7 mouse cellular contexts compared by ENCODE assay signal in genomic region chr9:74974758-74975157, GRCm38 (mm10). TPM values are rescaled to one million over a fixed set of nuclear protein-coding genes. Genes with fewer than 3 reads are reported as not detected.
DNase-seq lines count a peak whose midpoint lies in the region; ATAC-seq and TF ChIP-seq lines count a peak whose summit lies in the region.

No protein-coding gene starts in this region.

- no peaks in the 10 kb centered on the region for H3K4me1 ChIP-seq in embryonic facial prominence, embryonic 11.5 days (ENCODE audit: control insufficient read depth, insufficient read depth, low read length)
- peaks cover 31% of the 10 kb centered on the region for H3K4me1 ChIP-seq in heart, postnatal 0 days (ENCODE audit: control insufficient read depth, insufficient read depth)
- H3K4me1 ChIP-seq in liver, embryonic 11.5 days (replicated peaks; ENCODE audit: control insufficient read depth, insufficient read depth, low read length): peaks cover 13% of the 10 kb centered on the region
- peaks cover 54% of the 10 kb centered on the region for H3K4me1 ChIP-seq in neural tube, embryonic 13.5 days (replicated peaks)

- TF ChIP-seq CTCF in heart, postnatal 0 days (IDR thresholded peaks at IDR 0.05; ENCODE audit: low read depth): no peak

- no peak overlapping the region for H3K4me3 ChIP-seq in embryonic facial prominence, embryonic 11.5 days (ENCODE audit: low read depth, low read length)
- 0 out of 2 replicates have a peak overlapping the region, but pooled peaks have one; percentile 62 for H3K4me3 ChIP-seq in heart, postnatal 0 days (ENCODE audit: low read depth, low read length)
- H3K4me3 ChIP-seq in liver, embryonic 11.5 days (ENCODE audit: low read depth, low read length): no peak overlapping the region
- no peak overlapping the region for H3K4me3 ChIP-seq in neural tube, embryonic 13.5 days

- no peak for ATAC-seq in embryonic facial prominence, embryonic 11.5 days (replicated peaks; ENCODE audit: insufficient number of reproducible peaks, low FRiP score, low TSS enrichment, low read depth)
- peak; percentile 52 for ATAC-seq in heart, postnatal 0 days (ENCODE audit: insufficient read depth, low read depth)
- no peak for ATAC-seq in liver, embryonic 11.5 days (replicated peaks; ENCODE audit: low FRiP score)
- no peak for ATAC-seq in neural tube, embryonic 13.5 days (ENCODE audit: low read depth)

- WGBS in embryonic facial prominence, embryonic 11.5 days: 5% methylated on average over 11 of the region's 11 CpGs
- WGBS in heart, postnatal 0 days: 3% methylated on average over 11 of the region's 11 CpGs
- WGBS in liver, embryonic 11.5 days: 17% methylated on average over 11 of the region's 11 CpGs
- WGBS in neural tube, embryonic 13.5 days: 2% methylated on average over 11 of the region's 11 CpGs

- DNase-seq in thymus, postnatal 14 days: peak; percentile 25
- DNase-seq in thymus, postnatal 25 days: no peak
- peak; percentile 38 for DNase-seq in embryonic facial prominence, embryonic 11.5 days (ENCODE audit: low spot score)
- peak; percentile 89 for DNase-seq in heart, postnatal 0 days (ENCODE audit: low spot score)
- no peak for DNase-seq in liver, embryonic 11.5 days (ENCODE audit: low spot score)
- no peak for DNase-seq in ovary, postnatal 14 days (ENCODE audit: low spot score)

- H3K9ac ChIP-seq in embryonic facial prominence, embryonic 11.5 days (replicated peaks; ENCODE audit: low read length): no peak overlapping the region
- H3K9ac ChIP-seq in heart, postnatal 0 days (replicated peaks; ENCODE audit: low read depth, low read length): peak overlapping the region; percentile 54; the same call in 1 of the 2 replicates
- no peak overlapping the region for H3K9ac ChIP-seq in liver, embryonic 11.5 days (ENCODE audit: low read depth, low read length)
- peak overlapping the region; percentile 61 for H3K9ac ChIP-seq in neural tube, embryonic 13.5 days

- H3K9me3 ChIP-seq in embryonic facial prominence, embryonic 11.5 days (replicated peaks; ENCODE audit: control insufficient read depth, low read length): no peaks in the 10 kb centered on the region
- no peaks in the 10 kb centered on the region for H3K9me3 ChIP-seq in heart, postnatal 0 days (replicated peaks; ENCODE audit: control insufficient read depth, low read length)
- no peaks in the 10 kb centered on the region for H3K9me3 ChIP-seq in liver, embryonic 11.5 days (ENCODE audit: control insufficient read depth, low read length)
- H3K9me3 ChIP-seq in neural tube, embryonic 13.5 days: no peaks in the 10 kb centered on the region

- TF ChIP-seq EP300 in heart, postnatal 0 days (IDR thresholded peaks at IDR 0.05; ENCODE audit: low read depth): no peak

- H3K27me3 ChIP-seq in embryonic facial prominence, embryonic 11.5 days (ENCODE audit: control insufficient read depth, insufficient read depth, low read length): no peaks in the 10 kb centered on the region
- no peaks in the 10 kb centered on the region for H3K27me3 ChIP-seq in heart, postnatal 0 days (ENCODE audit: control insufficient read depth, insufficient read depth, low read length)
- no peaks in the 10 kb centered on the region; the same call in 1 of the 2 replicates for H3K27me3 ChIP-seq in liver, embryonic 11.5 days (replicated peaks; ENCODE audit: control insufficient read depth, insufficient read depth, low read length)
- no peaks in the 10 kb centered on the region for H3K27me3 ChIP-seq in neural tube, embryonic 13.5 days

- no peaks in the 10 kb centered on the region for H3K36me3 ChIP-seq in embryonic facial prominence, embryonic 11.5 days (replicated peaks; ENCODE audit: control insufficient read depth, insufficient read depth, low read depth, low read length)
- no peaks in the 10 kb centered on the region for H3K36me3 ChIP-seq in heart, postnatal 0 days (replicated peaks; ENCODE audit: control insufficient read depth, insufficient read depth, low read length)
- H3K36me3 ChIP-seq in liver, embryonic 11.5 days (ENCODE audit: control insufficient read depth, insufficient read depth, low read length): no peaks in the 10 kb centered on the region
- no peaks in the 10 kb centered on the region for H3K36me3 ChIP-seq in neural tube, embryonic 13.5 days

- H3K27ac ChIP-seq in embryonic facial prominence, embryonic 11.5 days (replicated peaks; ENCODE audit: low read depth, low read length): no peak overlapping the region
- peak overlapping the region; percentile 93 for H3K27ac ChIP-seq in heart, postnatal 0 days (ENCODE audit: low read depth)
- H3K27ac ChIP-seq in liver, embryonic 11.5 days (ENCODE audit: low read depth, low read length): no peak overlapping the region
- H3K27ac ChIP-seq in neural tube, embryonic 13.5 days (replicated peaks): peak overlapping the region; percentile 94

- 0 out of 2 replicates have a peak overlapping the region, but pooled peaks have one; percentile 23 for H3K4me2 ChIP-seq in embryonic facial prominence, embryonic 11.5 days (ENCODE audit: low read depth, low read length)
- H3K4me2 ChIP-seq in heart, postnatal 0 days (ENCODE audit: low read depth, low read length): peak overlapping the region; percentile 64
- H3K4me2 ChIP-seq in liver, embryonic 11.5 days: peak overlapping the region; percentile 27; the same call in 1 of the 2 replicates
- peak overlapping the region; percentile 67 for H3K4me2 ChIP-seq in neural tube, embryonic 13.5 days

RNA-seq across cellular contexts. Expression of gene Fam214a, which starts 22.1 kb away (rescaled TPM):
- polyA plus RNA-seq in embryonic facial prominence, embryonic 11.5 days (2014; fragmentation: Nextera tagmentation; extraction: Ambion mirVana): 11.9 and 13.3 TPM in 2 replicates
- total RNA-seq in heart, postnatal 0 days (2014; rRNA removed; ENCODE audit: low replicate concordance): 14.4 and 20.8 TPM in 2 replicates
- polyA plus RNA-seq in heart, postnatal 0 days (2015; fragmentation: Nextera tagmentation; extraction: Ambion mirVana): 12.4 and 13.3 TPM in 2 replicates
- 3.3 and 3.7 TPM in 2 replicates for polyA plus RNA-seq in liver, embryonic 11.5 days (2014; fragmentation: Nextera tagmentation; extraction: Ambion mirVana)
- polyA plus RNA-seq in neural tube, embryonic 13.5 days (2015; fragmentation: Nextera tagmentation; extraction: Ambion mirVana): 24.8 and 27.0 TPM in 2 replicates

Comparison
In these comparisons a context has a peak if more than half of its experiments do, and no peak if none do; other contexts are left out.
1. DNase-seq: peak in thymus, postnatal 14 days (single experiment), embryonic facial prominence, embryonic 11.5 days (single experiment) and heart, postnatal 0 days (single experiment); none in thymus, postnatal 25 days (single experiment), liver, embryonic 11.5 days (single experiment) and ovary, postnatal 14 days (single experiment).
2. H3K27ac ChIP-seq: peak in heart, postnatal 0 days (single experiment) and neural tube, embryonic 13.5 days (single experiment); none in embryonic facial prominence, embryonic 11.5 days (single experiment) and liver, embryonic 11.5 days (single experiment).
3. H3K9ac ChIP-seq: peak in heart, postnatal 0 days (single experiment) and neural tube, embryonic 13.5 days (single experiment); none in embryonic facial prominence, embryonic 11.5 days (single experiment) and liver, embryonic 11.5 days (single experiment).
4. Peak in every context shown above with its lines, with median percentiles within 50 percentile points of each other: H3K4me2 ChIP-seq.